Mouse (Mus musculus) intestine, embryonic 14.5 days (tissue): ENCODE results near the gene Eri3. TPM values are rescaled to one million over a fixed set of nuclear protein-coding genes. Genes with fewer than 3 reads are reported as not detected.
A peak's percentile ranks its signal among the peaks of the same experiment; 100 is the strongest.

Source experiments
- ATAC-seq: fragments of 200-750 bp; cut with Nextera tagmentation; replicated peaks from 2 replicates; pipeline ENCODE4 v1.8.0; 2017; ENCODE audit warnings: low read depth, moderate number of reproducible peaks, moderate TSS enrichment, moderate library complexity; ENCODE audit not compliant: low FRiP score, low TSS enrichment
- DNase-seq: peaks from one replicate; pipeline ENCODE4 v3.0.0-alpha.2; 2018; ENCODE audit warnings: low spot score
- H3K27ac ChIP-seq: fragments of 300-500 bp; sonication (generic); 2 replicates; pipeline ENCODE4 v1.5.1; 2014; ENCODE audit warnings: low read depth, mild to moderate bottlenecking, control low read depth
- H3K27me3 ChIP-seq: fragments of 300-500 bp; sonication (generic); replicated peaks from 2 replicates; pipeline ENCODE4 v1.6.1; 2014; ENCODE audit warnings: low read length, control low read depth; ENCODE audit not compliant: control insufficient read depth, insufficient read depth
- H3K36me3 ChIP-seq: fragments of 300-500 bp; sonication (generic); 2 replicates; pipeline ENCODE4 v1.6.1; 2014; ENCODE audit warnings: low read length, control low read depth; ENCODE audit not compliant: control insufficient read depth, insufficient read depth
- H3K4me1 ChIP-seq: fragments of 300-500 bp; sonication (generic); replicated peaks from 2 replicates; pipeline ENCODE4 v1.6.1; 2014; ENCODE audit warnings: low read length, control low read depth, mixed read lengths; ENCODE audit not compliant: control insufficient read depth, insufficient read depth
- H3K4me2 ChIP-seq: fragments of 300-500 bp; sonication (generic); 2 replicates; pipeline ENCODE4 v1.6.1; 2014; ENCODE audit warnings: low read length
- H3K4me3 ChIP-seq: fragments of 300-500 bp; sonication (generic); 2 replicates; pipeline ENCODE4 v1.5.1; 2014; ENCODE audit warnings: low read depth, low read length, control low read depth, mixed read lengths
- H3K9ac ChIP-seq: fragments of 300-500 bp; sonication (generic); 2 replicates; pipeline ENCODE4 v1.6.1; 2014; ENCODE audit warnings: mild to moderate bottlenecking, low read length
- H3K9me3 ChIP-seq: fragments of 300-500 bp; sonication (generic); 2 replicates; pipeline ENCODE4 v1.6.1; 2016; ENCODE audit warnings: low read length, control low read depth; ENCODE audit not compliant: control insufficient read depth
- WGBS: fragments of 180-500 bp; shearing (Covaris S2); extraction: QIAGEN DNeasy Blood & Tissue Kit; methylation state at CpG from one replicate; pipeline ENCODE4 v1.1.7; 2014; 5-methylcytosine and 5-hydroxymethylcytosine counted together
- polyA plus RNA-seq: library from polyadenylated mRNA; unstranded; fragments of >200 nt; fragmentation: Nextera tagmentation; extraction: Ambion mirVana; gene quantifications from 2 replicates; pipeline ENCODE4 v1.2.1, GENCODE M21; 2014

Eri3 gene
- polyA plus RNA-seq, 1 experiment from 2014 or later, result 141 TPM

- no peaks in the 10 kb centered on the region for H3K9me3 ChIP-seq
- no peak overlapping the region for H3K4me3 ChIP-seq
- H3K27me3 ChIP-seq, result no peaks in the 10 kb centered on the region
- H3K4me1 ChIP-seq, result peaks cover 3% of the 10 kb centered on the region; the same call in 1 of the 2 replicates
- H3K4me2 ChIP-seq, result no peak overlapping the region
- no peak overlapping the region for H3K9ac ChIP-seq
- DNase-seq (no peak), ATAC-seq (no peak)
- H3K36me3 ChIP-seq, result peaks cover 40% of the 10 kb centered on the region
- WGBS, result 90% methylated on average over 5 of the region's 5 CpGs
- H3K27ac ChIP-seq, result no peak overlapping the region
Measured at GRCm38 (mm10) chr4:117622270-117622669, 72.1 kb downstream of the Eri3 start.

- WGBS, result 61% methylated on average over 2 of the region's 2 CpGs
- Histone ChIP-seq H3K27me3 (no peaks in the 10 kb centered on the region), H3K4me2 (no peak overlapping the region), H3K36me3 (peaks cover 38% of the 10 kb centered on the region), H3K4me3 (no peak overlapping the region), H3K9me3 (no peaks in the 10 kb centered on the region), H3K27ac (no peak overlapping the region), H3K9ac (no peak overlapping the region), H3K4me1 (peaks cover 3% of the 10 kb centered on the region; the same call in 1 of the 2 replicates)
- DNase-seq (no peak), ATAC-seq (no peak)
Measured at GRCm38 (mm10) chr4:117623025-117623424, 72.9 kb downstream of the Eri3 start.

GRCm38 (mm10) chr4:117624660-117625059 is 74.5 kb downstream of the Eri3 start:
- DNase-seq (no peak), ATAC-seq (no peak)
- peaks cover 32% of the 10 kb centered on the region for H3K36me3 ChIP-seq

GRCm38 (mm10) chr4:117628464-117628863 is 78.3 kb downstream of the Eri3 start:
- DNase-seq (no peak), ATAC-seq (no peak)
- Histone ChIP-seq H3K27me3 (no peaks in the 10 kb centered on the region), H3K27ac (no peak overlapping the region), H3K36me3 (0 out of 2 replicates have a peak, but pooled peaks cover 5% of the 10 kb centered on the region), H3K4me1 (peaks cover 27% of the 10 kb centered on the region; the same call in 1 of the 2 replicates), H3K9me3 (no peaks in the 10 kb centered on the region), H3K4me3 (no peak overlapping the region), H3K4me2 (no peak overlapping the region), H3K9ac (no peak overlapping the region)
- WGBS, result 41% methylated on average over 1 of the region's 1 CpGs

More at GRCm38 (mm10) chr4:117624660-117625059, 74.5 kb downstream of the Eri3 start:
- Histone ChIP-seq H3K4me1 (peaks cover 14% of the 10 kb centered on the region; the same call in 1 of the 2 replicates), H3K9me3 (no peaks in the 10 kb centered on the region), H3K4me3 (no peak overlapping the region), H3K27me3 (no peaks in the 10 kb centered on the region), H3K9ac (no peak overlapping the region), H3K27ac (no peak overlapping the region), H3K4me2 (no peak overlapping the region)
- WGBS, result 72% methylated on average over 5 of the region's 5 CpGs

- 39% methylated on average over 6 of the region's 6 CpGs for WGBS
- Histone ChIP-seq H3K9me3 (no peaks in the 10 kb centered on the region), H3K4me3 (no peak overlapping the region), H3K4me1 (peaks cover 28% of the 10 kb centered on the region; the same call in 1 of the 2 replicates), H3K9ac (no peak overlapping the region), H3K27me3 (no peaks in the 10 kb centered on the region), H3K4me2 (no peak overlapping the region), H3K27ac (no peak overlapping the region), H3K36me3 (no peaks in the 10 kb centered on the region)
- ATAC-seq (peak; percentile 75), DNase-seq (peak; percentile 70)
Measured at GRCm38 (mm10) chr4:117630053-117630670, 80.0 kb downstream of the Eri3 start.

GRCm38 (mm10) chr4:117633527-117633926 is 83.4 kb downstream of the Eri3 start:
- Histone ChIP-seq H3K4me1 (peaks cover 26% of the 10 kb centered on the region; the same call in 1 of the 2 replicates), H3K4me3 (no peak overlapping the region), H3K9ac (no peak overlapping the region), H3K9me3 (no peaks in the 10 kb centered on the region), H3K27me3 (no peaks in the 10 kb centered on the region), H3K36me3 (no peaks in the 10 kb centered on the region), H3K4me2 (no peak overlapping the region), H3K27ac (no peak overlapping the region)
- DNase-seq (no peak), ATAC-seq (no peak)
- 41% methylated on average over 5 of the region's 5 CpGs for WGBS

GRCm38 (mm10) chr4:117634642-117635041 is 84.5 kb downstream of the Eri3 start:
- DNase-seq, result no peak
- 81% methylated on average over 7 of the region's 7 CpGs for WGBS

GRCm38 (mm10) chr4:117636152-117636551 is 86.0 kb downstream of the Eri3 start:
- 0 out of 2 replicates have a peak, but pooled peaks cover 5% of the 10 kb centered on the region for H3K4me1 ChIP-seq
- DNase-seq (no peak), ATAC-seq (no peak)
- no peaks in the 10 kb centered on the region for H3K27me3 ChIP-seq
- H3K4me3 ChIP-seq, result no peak overlapping the region
- H3K4me2 ChIP-seq, result no peak overlapping the region
- WGBS, result 86% methylated on average over 4 of the region's 4 CpGs
- H3K9ac ChIP-seq, result no peak overlapping the region
- peaks cover 12% of the 10 kb centered on the region; the same call in 1 of the 2 replicates for H3K36me3 ChIP-seq
- no peak overlapping the region for H3K27ac ChIP-seq
- H3K9me3 ChIP-seq, result no peaks in the 10 kb centered on the region

More at GRCm38 (mm10) chr4:117634642-117635041, 84.5 kb downstream of the Eri3 start:
- H3K9ac ChIP-seq, result no peak overlapping the region
- H3K36me3 ChIP-seq, result no peaks in the 10 kb centered on the region
- no peak for ATAC-seq
- peaks cover 16% of the 10 kb centered on the region; the same call in 1 of the 2 replicates for H3K4me1 ChIP-seq
- H3K9me3 ChIP-seq, result no peaks in the 10 kb centered on the region
- no peak overlapping the region for H3K27ac ChIP-seq
- no peak overlapping the region for H3K4me3 ChIP-seq
- H3K4me2 ChIP-seq, result no peak overlapping the region
- no peaks in the 10 kb centered on the region for H3K27me3 ChIP-seq
